In genomic region chr2:163865311-163865710, GRCm38 (mm10) we compare ENCODE assay signal across 24 mouse cellular contexts. TPM values are rescaled to one million over a fixed set of nuclear protein-coding genes. Genes with fewer than 3 reads are reported as not detected.
"Had no signal": no experiment of that assay in that cellular context is flagged by ENCODE, and none has a peak within 500 bp of the region (broad histone marks: within the 10 kb centered on the region; RNA-seq: fewer than 3 reads in every experiment).

No protein-coding gene starts in this region.

- DNase-seq: kidney, postnatal 14 days; lung, embryonic 14.5 days; lung, postnatal 10 days; lung, postnatal 4 days; retina, postnatal 1 day; right cerebral cortex, postnatal 4 days; spleen, adult 18-20 months; thymus, adult 18-20 months; thymus, postnatal 14 days had no signal

- ATAC-seq: midbrain, embryonic 16.5 days had no signal

RNA-seq across cellular contexts. Expression of gene Kcnk15, which starts 11.9 kb away (rescaled TPM):
- total RNA-seq: layer of hippocampus, adult 8-10 months; left cerebral cortex, postnatal 10 days; megakaryocyte, adult 5-6 weeks had no signal
- polyA plus RNA-seq: kidney, embryonic 15.5 days; large intestine, adult 2 months; limb, embryonic 10.5 days; limb, embryonic 14.5 days; liver, embryonic 11.5 days; liver, embryonic 15.5 days; lung, embryonic 14.5 days; midbrain, embryonic 10.5 days; neural tube, embryonic 13.5 days; stomach, embryonic 14.5 days had no signal

RNA-seq across cellular contexts. Expression of gene Ccn5, which starts 44.6 kb away (rescaled TPM):
- total RNA-seq: layer of hippocampus, postnatal 14 days; left cerebral cortex, adult 18-20 months had no signal
- polyA plus RNA-seq: liver, embryonic 11.5 days had no signal

RNA-seq across cellular contexts. Expression of gene Rims4, which starts 53.2 kb away (rescaled TPM):
- total RNA-seq: megakaryocyte, adult 5-6 weeks had no signal
